Mouse (Mus musculus) skeletal muscle tissue, adult 2 months (tissue): Measurements from ENCODE around the gene Mlh3.
"Not testable (repeated sequence)": the region's sequence is repeated elsewhere in the genome, so short reads cannot be mapped to it uniquely, and the experiment has no call there.

Source experiments
- DNase-seq: peaks from one replicate; pipeline ENCODE4 v3.0.0-alpha.2; 2012; ENCODE audit warnings: low read depth, low spot score

The Mlh3 gene

GRCm38 (mm10) chr12:85270319-85270718 is at the start of gene Mlh3:
Gene Mlh3, minus strand, starts transcription at chr12:85270599.
- peak; percentile 77 for DNase-seq

- DNase-seq = no peak
These were observed 38.3 kb upstream of the Mlh3 start for GRCm38 (mm10) chr12:85308651-85309050.

GRCm38 (mm10) chr12:85305247-85305892 is 35.0 kb upstream of the Mlh3 start:
- DNase-seq = peak; percentile 86

GRCm38 (mm10) chr12:85304725-85305124 is 34.3 kb upstream of the Mlh3 start:
- DNase-seq = no peak

- DNase-seq = no peak
These were observed 32.9 kb upstream of the Mlh3 start for GRCm38 (mm10) chr12:85303256-85303655.

- no peak for DNase-seq
These were observed 28.4 kb upstream of the Mlh3 start for GRCm38 (mm10) chr12:85298835-85299180.

GRCm38 (mm10) chr12:85298127-85298834 is 27.9 kb upstream of the Mlh3 start:
- DNase-seq = no peak

- no peak for DNase-seq
These were observed 27.1 kb upstream of the Mlh3 start for GRCm38 (mm10) chr12:85297345-85297997.

GRCm38 (mm10) chr12:85296915-85297314 is 26.5 kb upstream of the Mlh3 start:
- DNase-seq = no peak

- DNase-seq = no peak
These were observed 25.1 kb upstream of the Mlh3 start for GRCm38 (mm10) chr12:85295506-85295905.

- DNase-seq = no peak
These were observed 22.5 kb upstream of the Mlh3 start for GRCm38 (mm10) chr12:85292906-85293305.

GRCm38 (mm10) chr12:85292288-85292687 is 21.9 kb upstream of the Mlh3 start:
- DNase-seq = no peak

GRCm38 (mm10) chr12:85291541-85291940 is 21.1 kb upstream of the Mlh3 start:
- DNase-seq = no peak

- no peak for DNase-seq
These were observed 20.2 kb upstream of the Mlh3 start for GRCm38 (mm10) chr12:85290633-85291032.

GRCm38 (mm10) chr12:85289157-85290000 is 19.0 kb upstream of the Mlh3 start:
- no peak for DNase-seq

GRCm38 (mm10) chr12:85288486-85289156 is 18.2 kb upstream of the Mlh3 start, which contains the start of gene Zc2hc1c:
Gene Zc2hc1c, plus strand, starts transcription at chr12:85288591.
- peak; percentile 95 for DNase-seq

GRCm38 (mm10) chr12:85287809-85288485 is 17.5 kb upstream of the Mlh3 start, which contains the start of gene Acyp1:
Gene Acyp1, minus strand, starts transcription at chr12:85288438.
- no peak for DNase-seq

- DNase-seq = no peak
These were observed 16.5 kb upstream of the Mlh3 start for GRCm38 (mm10) chr12:85286941-85287340.

GRCm38 (mm10) chr12:85284996-85285395 is 14.6 kb upstream of the Mlh3 start:
- no peak for DNase-seq

- no peak for DNase-seq
These were observed 13.9 kb upstream of the Mlh3 start for GRCm38 (mm10) chr12:85284331-85284730.

- not testable (repeated sequence) for DNase-seq
These were observed 11.4 kb upstream of the Mlh3 start for GRCm38 (mm10) chr12:85281756-85282155.
